Mouse (Mus musculus) left cerebral cortex, adult 18-20 months (tissue): ENCODE data around the gene Irak3. TPM values are rescaled to one million over a fixed set of nuclear protein-coding genes. Genes with fewer than 3 reads are reported as not detected.
"Not testable (repeated sequence)": the region's sequence is repeated elsewhere in the genome, so short reads cannot be mapped to it uniquely, and the experiment has no call there.

Experiments used
- DNase-seq, 2 experiments: peaks; one replicate each; pipeline ENCODE4 v3.0.0; 2021 to 2022; ENCODE audit warnings: low spot score in 2 of 2, mixed read lengths in 1 of 2
- long read RNA-seq, 2 experiments: library from polyadenylated mRNA; stranded (forward); transcript quantifications; one replicate each; pipeline ENCODE4 v2.0.0; 2021
- total RNA-seq, 2 experiments: library from RNA; stranded (reverse); gene quantifications; 2 replicates each; pipeline ENCODE4 v1.2.3; 2021

Irak3 gene
- total RNA-seq, result 1 to 10 TPM in 1 of 2 experiments, under 1 TPM in 1; 0.79 to 1.2 TPM
- long read RNA-seq, experiment 1, partial matches to known transcripts, result 0 of 2 reads
- long read RNA-seq, experiment 1, other reads (novel, unspliced or antisense), result 0 of 2 reads
- long read RNA-seq, experiment 2, partial matches to known transcripts, result 0 of 4 reads
- long read RNA-seq, experiment 2, other reads (novel, unspliced or antisense), result 0 of 4 reads

DNA sequence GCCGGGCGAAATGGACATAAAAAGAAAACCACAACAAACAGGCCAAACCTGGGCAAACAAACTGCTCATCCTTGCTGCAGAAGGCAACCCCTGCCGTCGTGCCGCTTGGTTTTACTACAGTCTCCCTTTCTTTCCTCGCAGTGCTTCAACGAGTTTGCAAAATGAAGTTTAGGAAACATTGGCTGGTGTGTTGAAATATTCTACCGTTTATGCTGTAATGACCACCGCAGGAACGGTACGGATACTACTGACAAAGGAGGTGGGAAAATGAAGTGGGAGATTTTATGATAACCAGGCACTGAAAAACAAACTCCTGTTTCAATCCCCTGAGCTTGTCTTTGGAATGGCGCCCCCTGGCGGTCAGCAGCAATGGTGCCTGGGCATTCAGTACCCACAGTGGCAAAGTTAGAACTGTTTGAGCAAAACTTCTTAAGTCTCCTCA lies at the start of gene Irak3:
Gene Irak3 (minus strand): TSS at position 170 of the 442 bp plus-strand sequence.
- peak; percentile 80 to 86 for DNase-seq

DNA sequence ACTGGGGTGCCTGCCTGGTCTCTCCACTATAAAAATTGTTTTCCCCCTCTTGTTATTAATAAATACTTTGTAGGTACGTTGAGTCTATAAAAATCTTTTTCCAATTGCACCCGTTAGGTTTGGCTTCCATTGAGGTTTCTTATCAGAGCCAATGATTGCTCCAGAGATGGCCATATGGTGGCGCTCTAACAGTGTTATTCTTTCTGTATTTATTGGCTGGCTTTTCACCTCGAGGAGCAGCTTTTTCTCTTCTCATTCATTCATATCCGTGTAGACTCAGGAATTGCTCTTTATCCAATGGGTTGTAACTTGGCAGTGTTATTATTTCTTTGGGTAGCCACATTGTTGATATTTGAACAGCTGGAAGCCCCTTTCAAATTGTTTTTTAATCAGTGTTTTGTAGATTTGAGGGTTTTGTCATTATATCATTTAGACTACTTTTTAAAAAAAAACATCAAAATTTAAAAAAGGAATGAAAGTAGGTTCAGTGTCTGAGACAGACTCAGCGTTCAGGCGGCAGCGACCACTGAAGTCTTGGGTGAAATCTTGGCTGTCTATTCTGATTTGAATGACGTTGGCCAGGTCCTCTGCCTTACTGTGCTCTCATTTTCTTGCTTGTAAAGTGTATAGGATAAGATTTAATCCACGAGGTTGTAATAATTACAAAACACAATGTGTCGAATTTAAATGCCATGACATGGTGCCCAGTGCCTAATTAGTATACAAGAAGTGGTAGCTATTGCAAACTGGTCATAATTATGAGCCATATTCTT lies 49.2 kb upstream of the Irak3 start:
- no peak for DNase-seq

DNA sequence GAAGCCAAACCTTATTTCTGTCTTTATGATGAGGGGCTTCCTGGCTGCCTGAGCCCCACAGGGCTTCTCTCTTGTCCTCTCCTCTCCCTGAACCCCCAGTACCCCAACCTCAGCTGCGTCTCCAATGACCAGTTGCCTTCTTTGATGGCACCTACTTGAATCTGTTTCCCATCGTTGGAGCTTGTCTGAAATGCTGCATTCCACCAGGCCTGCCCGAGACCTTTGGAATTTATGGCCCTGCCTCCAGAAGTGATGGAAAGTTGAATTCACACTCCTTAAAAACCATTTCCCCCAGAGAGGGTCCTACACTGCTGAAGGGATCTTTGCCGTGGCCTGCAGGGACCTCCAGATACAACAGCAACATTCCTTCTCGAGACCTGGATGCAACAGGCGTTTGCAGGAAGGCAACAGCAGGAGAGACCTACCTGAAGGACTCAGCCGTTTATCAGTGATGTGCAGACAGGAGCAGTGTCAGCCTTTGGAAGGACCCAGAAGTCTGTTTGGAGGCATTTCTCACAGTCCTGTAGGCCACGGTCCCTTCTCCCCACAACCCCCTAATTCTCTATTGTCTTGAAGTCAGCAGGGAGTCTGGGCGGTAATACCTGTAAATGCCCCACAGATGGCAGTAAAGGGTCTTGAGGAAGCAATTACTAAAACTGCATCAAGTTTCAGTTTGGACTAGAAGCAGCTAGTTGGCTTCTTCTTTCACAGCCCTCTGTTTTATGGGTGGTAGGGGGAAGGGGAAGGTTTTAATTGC lies 45.2 kb upstream of the Irak3 start:
- DNase-seq, result peak; percentile 17 to 46

DNA sequence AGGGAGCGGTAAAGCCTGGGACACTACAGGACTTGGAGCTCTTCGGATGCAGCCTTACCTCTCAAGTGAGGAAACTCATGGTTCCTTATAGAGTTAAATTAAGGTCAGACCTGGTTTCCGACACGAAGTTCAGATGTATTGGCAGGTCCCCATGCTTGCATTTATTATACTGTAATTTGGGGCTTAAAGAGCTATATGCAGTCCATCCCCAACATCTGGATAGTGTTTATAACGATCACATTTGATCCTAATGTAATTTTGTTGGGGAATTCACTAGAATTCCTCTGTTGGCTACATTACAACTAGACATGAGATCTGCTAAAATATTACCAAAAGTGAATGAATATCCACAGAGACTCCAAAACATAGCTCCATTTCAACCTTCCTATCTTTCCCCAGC lies 43.8 kb upstream of the Irak3 start:
- DNase-seq, result no peak

DNA sequence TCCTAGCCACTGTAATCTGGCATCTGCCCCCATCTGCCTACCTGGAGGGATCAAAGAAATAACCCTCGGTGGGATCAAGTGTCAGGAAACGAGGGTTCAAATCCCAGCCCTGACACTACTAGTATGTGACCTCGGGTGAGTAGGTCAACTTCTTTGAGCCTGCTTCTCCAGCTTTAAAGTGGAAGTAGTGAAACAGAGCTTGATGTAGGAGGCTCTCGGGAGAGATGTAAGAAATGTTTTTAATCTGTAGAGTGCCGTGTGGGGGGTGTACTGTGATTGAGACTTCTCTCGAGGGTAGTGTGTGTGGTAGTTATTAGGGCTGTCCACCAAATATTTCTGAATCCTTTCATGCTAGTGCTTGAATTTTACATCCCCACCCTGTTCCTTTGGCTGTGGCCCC lies 40.5 kb upstream of the Irak3 start:
- no peak for DNase-seq

DNA sequence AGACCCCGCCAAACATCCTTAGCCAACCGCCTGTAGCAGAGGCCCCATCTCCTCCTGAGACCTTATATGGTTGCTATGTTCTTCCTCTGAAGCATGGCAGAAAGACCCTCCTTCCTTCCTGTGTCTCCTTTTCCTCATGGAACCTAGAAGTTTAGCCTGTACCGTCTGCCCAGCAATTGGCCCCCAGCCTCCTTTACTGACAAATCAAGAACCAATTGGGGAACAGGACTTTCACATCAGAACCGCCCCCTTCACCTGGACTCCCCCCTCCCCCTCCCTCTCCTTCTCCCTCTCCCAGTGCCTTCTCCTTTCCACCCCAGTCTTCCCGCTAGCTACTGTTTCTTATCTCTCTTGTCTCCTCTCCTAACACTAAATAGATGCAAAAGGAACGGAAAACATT lies 37.5 kb upstream of the Irak3 start:
- DNase-seq, result no peak

DNA sequence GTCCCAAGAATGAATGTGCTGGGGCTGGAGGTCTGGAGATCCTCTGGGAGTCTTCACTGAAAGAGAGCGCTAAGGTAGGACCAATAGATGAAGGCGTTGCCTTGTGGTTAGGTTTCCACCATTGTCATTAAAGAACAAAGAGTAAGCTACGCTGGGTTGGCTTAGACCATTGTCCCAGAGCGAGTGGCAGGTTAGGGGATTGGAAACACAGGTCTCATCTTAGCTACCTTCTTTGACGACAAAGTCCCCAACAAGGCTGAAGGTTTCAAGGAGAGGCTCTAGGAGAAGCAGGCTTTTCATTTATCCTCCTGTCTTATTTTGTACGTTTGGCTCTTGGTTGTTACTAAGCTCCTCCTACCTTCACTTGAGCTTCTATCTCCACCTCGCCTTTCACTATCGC lies 36.3 kb upstream of the Irak3 start:
- DNase-seq, result no peak

DNA sequence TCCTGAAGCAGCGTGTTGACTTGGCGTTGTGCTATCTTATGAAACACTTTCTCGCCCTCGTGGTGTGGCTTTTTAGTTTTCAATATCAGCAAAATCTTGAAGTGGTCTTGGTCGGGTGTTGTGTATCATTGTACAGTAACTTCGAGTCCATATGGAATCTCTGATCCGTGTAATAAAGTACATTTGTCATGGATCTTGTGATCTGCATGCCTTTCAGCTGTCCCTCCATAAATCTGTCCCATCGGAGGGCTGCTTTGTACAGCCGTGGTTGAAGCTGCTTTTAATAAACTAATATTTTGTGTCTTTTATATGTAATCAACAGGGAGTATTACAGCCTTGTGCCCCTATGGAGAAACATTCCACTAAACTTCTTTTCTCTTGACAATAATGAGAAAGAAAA lies 34.9 kb upstream of the Irak3 start:
- no peak for DNase-seq

DNA sequence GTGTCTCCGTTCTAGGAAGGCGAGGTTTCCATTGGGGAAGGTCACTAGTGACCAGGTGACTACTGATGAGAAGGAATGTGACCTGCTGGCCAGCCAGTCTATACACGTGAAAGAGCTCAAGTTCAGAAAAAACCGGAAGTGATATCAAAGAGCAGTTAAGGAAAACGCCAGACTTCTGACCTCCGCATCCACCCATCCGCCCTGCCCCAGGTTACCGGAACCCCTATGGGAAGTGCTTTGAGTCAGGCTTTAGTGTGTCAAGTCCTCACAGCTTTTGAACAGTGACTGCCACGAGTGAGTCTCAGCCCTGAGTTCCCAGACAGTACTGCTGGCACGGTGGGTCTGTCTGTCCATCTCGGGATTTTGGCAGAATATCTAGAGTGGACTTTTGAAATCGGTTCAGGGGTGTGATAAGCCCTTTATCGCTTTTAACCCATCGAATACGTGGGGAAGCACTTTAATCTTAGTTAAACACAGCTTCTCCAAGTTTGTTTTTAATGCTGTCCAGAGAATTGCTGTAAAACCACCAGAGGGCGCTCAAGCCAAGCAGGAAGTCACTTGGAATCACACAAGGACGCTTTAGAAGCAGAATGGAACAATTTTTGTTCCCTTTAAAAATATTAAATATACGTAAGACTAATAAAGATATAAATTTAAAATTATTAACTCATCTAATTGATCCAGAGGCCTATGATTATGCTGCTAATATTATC lies 31.9 kb upstream of the Irak3 start:
- DNase-seq, result peak; percentile 58 to 66

DNA sequence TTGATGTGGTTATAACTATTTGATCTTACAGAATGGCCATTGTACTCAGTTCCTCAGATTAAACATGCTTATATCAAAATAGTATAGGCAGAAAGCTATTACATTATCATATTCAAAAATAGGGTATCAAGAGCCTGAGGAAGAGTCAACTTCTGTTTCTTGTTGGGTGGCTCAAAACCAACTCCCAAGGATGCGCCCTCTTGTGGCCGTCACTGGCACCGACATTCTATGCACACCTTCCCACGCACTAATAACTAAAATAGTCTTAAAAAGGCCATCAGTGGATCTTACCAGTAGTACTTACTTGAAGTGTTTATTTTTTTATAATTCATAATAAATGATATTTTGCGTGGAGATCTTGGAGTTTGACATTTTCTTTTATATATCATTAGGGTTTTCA lies 29.8 kb upstream of the Irak3 start:
- peak; percentile 20 to 59 for DNase-seq

DNA sequence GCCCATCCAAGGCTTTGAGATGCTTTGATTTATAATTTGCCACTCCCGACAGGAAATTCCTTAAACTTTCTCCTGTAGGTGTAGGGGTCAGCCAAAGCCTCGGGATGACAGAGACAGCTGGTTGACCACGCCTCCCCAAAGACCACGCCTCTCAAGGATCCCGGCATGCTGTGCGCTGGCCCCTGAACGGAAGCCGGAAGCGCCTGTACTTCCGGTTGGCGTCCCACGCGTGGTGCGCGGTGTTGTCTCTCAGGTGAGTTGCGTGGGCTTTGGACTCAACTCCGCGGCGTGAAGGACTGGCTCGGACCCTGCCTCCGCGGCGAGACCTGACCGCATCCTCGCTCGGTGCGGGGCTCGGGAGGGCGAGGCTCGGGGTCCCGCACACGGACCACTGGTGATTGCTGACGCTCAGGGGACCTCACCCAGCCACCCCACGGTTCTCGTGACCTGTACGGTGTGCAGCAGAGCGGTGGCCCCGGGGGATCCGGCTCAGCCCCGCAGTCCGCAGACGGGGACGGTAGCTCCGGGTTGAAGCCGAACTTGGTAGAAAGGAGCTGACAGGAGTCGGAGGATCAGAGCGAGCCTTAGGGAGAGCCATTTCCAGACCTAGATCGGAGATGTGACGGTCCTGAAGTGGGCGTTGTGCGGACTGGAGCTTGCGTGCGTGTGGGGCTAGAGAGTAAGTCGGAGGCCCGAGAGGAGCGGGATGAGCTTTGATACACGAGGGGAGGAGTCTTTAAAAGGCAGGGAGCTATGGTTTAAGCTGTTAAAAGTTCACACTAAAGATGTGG lies 25.1 kb upstream of the Irak3 start, which contains the start of gene Llph:
Gene Llph (plus strand): TSS at position 200 of the 791 bp plus-strand sequence.
- peak; percentile 86 to 90 for DNase-seq

DNA sequence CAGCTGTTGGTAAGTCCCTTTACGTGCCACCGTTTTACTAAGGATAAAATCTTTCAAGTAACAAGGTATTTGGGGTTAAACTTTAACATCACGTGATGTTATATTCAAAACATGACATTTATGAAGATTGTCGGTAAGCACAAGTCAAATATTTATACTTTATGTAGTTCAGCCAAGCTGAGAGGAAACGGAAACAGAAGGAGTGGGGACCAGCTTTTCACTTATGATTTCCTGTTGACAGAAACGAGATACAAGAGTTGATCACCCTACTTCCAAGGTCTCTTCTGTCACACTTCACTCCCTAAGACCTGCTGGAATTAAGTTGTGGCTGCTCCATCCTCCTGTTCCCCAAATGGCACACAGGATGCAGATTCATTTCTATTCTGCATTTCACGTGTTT lies 18.8 kb upstream of the Irak3 start:
- no peak for DNase-seq

DNA sequence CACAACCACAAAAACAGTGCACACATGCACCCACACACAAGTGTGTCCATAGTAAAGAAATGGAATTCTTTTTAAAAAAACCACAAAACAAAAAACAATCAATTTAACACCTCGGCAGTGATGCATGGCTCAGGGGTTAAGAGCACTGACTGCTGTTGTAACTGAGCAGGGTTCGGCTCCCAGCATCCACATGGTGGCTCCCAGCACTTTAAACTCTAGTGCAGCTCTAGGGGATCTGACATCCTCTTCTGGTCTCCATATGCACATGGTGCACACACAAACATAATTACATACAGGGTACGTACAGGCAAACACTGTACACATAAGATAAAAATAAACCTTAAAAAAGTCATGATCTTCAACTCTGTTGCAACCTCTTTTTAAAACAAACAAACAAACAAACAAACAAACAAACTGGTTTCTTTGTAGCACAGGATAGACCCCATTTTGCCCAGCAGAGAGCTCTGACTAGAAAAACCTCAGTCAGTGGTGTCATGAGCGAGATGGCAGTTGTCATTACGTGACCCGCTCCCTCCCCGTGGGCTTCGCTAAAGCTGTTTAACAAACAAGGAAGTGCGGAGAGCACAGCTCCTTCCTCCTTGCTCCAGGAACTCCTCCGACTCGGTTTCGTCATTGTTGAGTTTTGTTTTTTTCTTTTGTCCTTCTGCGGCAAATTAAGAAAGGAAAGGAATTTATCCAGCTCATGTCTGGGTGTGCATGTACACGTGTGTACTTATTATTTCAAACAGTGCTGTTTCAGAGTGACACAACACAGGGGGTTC lies 17.8 kb upstream of the Irak3 start:
- DNase-seq, result no peak

DNA sequence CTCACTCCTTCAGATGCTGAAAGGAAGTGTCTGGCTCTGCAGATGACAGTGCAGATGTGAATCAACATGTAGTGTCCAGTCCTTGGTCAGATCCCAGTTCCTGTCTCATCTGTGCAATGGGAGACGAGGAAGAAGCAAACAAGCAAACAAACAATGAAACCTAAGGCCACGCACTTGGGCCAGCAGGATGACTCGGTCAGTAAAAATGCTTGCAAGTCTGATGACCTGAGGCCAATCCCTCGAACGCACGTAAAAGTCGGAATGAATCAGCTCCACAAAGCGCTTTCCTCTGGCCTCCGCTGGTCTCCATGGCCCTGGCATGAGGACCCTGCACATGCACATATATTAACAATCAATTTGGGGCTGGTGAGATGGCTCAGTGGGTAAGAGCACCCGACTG lies 17.1 kb upstream of the Irak3 start:
- no peak for DNase-seq

DNA sequence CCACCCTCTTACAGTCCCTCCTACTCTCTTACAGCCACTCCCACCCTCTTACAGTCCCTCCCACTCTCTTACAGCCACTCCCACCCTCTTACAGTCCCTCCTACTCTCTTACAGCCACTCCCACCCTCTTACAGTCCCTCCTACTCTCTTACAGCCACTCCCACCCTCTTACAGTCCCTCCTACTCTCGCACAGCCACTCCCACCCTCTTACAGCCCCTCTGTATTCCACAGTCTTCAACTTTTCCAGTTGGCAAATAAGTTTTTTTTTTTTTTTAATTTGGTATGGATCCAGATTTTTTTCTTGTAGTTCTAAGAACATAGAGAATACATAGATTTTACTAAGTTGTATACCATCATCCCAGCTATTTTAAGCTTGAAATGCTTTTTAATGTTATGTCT lies 15.2 kb upstream of the Irak3 start:
- not testable (repeated sequence) for DNase-seq

DNA sequence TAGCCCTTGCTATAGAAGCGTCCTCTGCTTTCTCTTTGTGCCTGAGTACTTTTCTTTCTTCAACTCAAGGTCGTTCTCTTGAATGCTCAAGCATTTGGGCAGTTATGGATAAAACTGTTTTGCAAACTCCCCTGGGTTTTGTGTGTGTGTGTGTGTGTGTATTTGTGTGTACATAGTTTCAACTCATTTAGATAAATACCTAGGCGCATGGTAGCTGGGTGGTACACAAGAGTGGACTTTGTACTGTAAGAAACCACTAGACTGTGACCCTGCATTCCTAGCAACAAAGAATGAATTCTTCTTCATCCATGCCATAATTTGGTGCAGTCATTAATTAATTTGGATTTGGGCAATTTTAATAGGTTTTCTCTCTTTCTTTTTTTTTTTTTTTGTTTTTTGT lies 8.2 kb upstream of the Irak3 start:
- no peak for DNase-seq

DNA sequence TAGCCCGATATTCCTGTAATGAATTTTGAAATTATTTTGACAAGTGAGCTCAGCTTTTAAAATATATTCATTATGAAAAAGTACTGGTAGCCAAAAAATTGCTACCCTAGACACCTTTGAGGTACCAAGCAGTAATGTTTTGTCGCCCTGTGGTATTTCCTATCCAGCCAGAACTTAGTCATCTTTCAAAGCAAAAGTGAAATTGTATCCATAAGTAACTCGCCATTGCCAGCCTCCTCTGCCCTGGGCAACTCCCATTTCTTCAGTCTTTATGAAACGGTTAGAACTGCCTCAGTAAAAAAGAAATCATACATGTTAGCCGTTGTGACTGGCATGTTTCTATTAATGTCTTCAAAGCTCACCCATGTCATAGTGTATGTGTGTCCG lies 7.6 kb upstream of the Irak3 start:
- DNase-seq, result no peak

DNA sequence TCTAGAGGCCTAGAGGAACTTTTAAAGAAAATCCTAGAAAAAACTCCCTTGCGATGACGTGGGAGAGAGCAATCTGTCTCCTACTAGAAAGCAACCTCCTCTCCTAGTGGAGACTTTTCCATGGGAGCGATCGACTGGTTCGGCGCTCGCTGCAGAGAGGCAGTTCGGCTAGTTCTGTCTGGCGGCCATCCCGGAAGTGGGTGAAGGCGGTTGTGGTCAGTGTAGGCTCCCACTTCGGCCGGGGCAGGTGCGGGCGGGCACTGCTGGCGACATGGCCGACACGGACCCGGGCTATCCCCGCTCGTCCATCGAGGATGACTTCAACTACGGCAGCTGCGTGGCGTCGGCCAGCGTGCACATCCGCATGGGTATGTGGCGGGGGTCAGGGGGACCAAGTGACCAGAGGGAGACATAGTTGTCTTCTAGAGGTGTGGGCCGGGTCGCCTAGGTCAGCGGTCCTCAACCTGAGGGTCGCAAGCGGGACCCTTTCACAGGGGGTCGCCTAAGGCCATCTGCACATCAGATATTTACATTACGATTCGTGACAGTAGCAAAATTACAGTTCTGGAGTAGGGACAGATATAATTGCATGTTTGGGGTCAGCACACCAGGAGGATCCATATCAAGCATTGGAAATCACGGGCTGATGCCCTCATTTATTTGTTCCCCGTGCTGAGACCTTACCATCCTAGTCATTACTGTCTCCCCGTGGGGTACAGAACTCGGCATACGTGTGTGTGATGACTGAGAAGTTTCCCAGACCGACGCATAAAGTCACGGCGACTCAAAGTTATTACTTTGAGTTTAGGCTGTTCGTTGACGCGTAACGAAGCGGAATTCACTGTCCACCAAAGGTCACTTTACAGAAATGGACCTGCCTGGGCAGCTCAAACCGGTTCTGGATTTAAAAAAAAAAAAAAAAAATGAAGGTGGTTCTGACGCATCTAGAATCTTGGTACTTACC lies 6.9 kb upstream of the Irak3 start:
- peak; percentile 92 to 93 for DNase-seq

DNA sequence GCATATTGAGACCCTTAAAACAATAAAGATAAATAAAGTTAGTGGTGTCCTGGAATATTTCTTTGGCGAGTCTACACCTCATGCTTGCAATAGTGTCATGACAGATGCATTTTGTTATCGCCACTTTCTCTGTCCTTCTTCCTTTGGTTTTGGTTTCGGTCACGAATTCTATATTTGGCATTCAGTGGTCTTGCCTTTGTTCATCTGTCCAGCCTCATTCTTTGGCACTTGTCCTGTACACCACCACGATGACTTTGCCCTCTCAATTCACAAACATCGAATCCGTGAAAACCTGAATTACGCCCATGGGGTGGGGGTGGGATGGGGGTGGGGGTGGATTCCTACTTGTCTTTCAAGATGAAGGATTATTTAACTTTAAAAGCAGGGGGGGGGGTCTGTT lies 6.1 kb upstream of the Irak3 start:
- no peak for DNase-seq
